Mouse (Mus musculus) hindbrain, embryonic 10.5 days (tissue): ENCODE data around the gene Krt26. TPM values are rescaled to one million over a fixed set of nuclear protein-coding genes. Genes with fewer than 3 reads are reported as not detected.

Source experiments
- polyA plus RNA-seq: library from polyadenylated mRNA; unstranded; fragments of >200 nt; fragmentation: Nextera tagmentation; extraction: Ambion mirVana; gene quantifications from 2 replicates; pipeline ENCODE4 v1.2.1, GENCODE M21; 2016

Krt26 gene
- polyA plus RNA-seq, 1 experiment from 2014 or later = 0.43 TPM

Other genes starting within 250 kb of the Krt26 start
- 0.67 and 1.0 TPM in 2 replicates for gene Tns4, start 248.7 kb downstream of the Krt26 start, polyA plus RNA-seq
- gene Ccr7, start 182.9 kb downstream of the Krt26 start, polyA plus RNA-seq = 0.21 and 0.25 TPM in 2 replicates
- 289 and 317 TPM in 2 replicates for gene Smarce1, start 106.9 kb downstream of the Krt26 start, polyA plus RNA-seq
- 0.15 and 0.59 TPM in 2 replicates for gene Krt222, start 93.9 kb downstream of the Krt26 start, polyA plus RNA-seq
- gene Krt24, start 52.7 kb downstream of the Krt26 start, polyA plus RNA-seq = not detected in 2 replicates
- 0.07 TPM in 1 of 2 replicates, not detected in the other for gene Krt25, start 15.0 kb downstream of the Krt26 start, polyA plus RNA-seq
- gene Krt27, start 13.1 kb upstream of the Krt26 start, polyA plus RNA-seq = not detected in 2 replicates
- gene Krt28, start 36.9 kb upstream of the Krt26 start, polyA plus RNA-seq = 0.25 and 0.26 TPM in 2 replicates
- gene Krt10, start 51.4 kb upstream of the Krt26 start, polyA plus RNA-seq = 22.4 and 27.4 TPM in 2 replicates
- gene Krt12, start 84.3 kb upstream of the Krt26 start, polyA plus RNA-seq = 0.09 TPM in 1 of 2 replicates, not detected in the other
- 0.35 and 1.6 TPM in 2 replicates for gene Krt20, start 100.2 kb upstream of the Krt26 start, polyA plus RNA-seq
- 0.24 TPM in 1 of 2 replicates, not detected in the other for gene Krt23, start 155.2 kb upstream of the Krt26 start, polyA plus RNA-seq
- gene Krt39, start 183.4 kb upstream of the Krt26 start, polyA plus RNA-seq = not detected in 2 replicates
- not detected in 2 replicates for gene Krt40, start 205.2 kb upstream of the Krt26 start, polyA plus RNA-seq
- gene Krtap3-3, start 212.9 kb upstream of the Krt26 start, polyA plus RNA-seq = not detected in 2 replicates
- gene Krtap3-2, start 218.9 kb upstream of the Krt26 start, polyA plus RNA-seq = not detected in 2 replicates
- gene Gm11939, start 221.5 kb upstream of the Krt26 start, polyA plus RNA-seq = not detected in 2 replicates
- gene Krtap3-1, start 228.7 kb upstream of the Krt26 start, polyA plus RNA-seq = not detected in 2 replicates
- gene Krtap1-5, start 243.1 kb upstream of the Krt26 start, polyA plus RNA-seq = not detected in 2 replicates
- not detected in 2 replicates for gene Krtap1-4, start 245.7 kb upstream of the Krt26 start, polyA plus RNA-seq